Mouse (Mus musculus) small intestine, adult 10 weeks (tissue): Measurements from ENCODE around the gene Trim43c. TPM values are rescaled to one million over a fixed set of nuclear protein-coding genes. Genes with fewer than 3 reads are reported as not detected.

Source experiments
- polyA plus RNA-seq: library from polyadenylated mRNA; stranded (reverse); fragments of 350-450 nt; fragmentation: Illumina TruSeq; extraction: RNeasy Lipid Tissue Mini Kit (QIAGEN cat#74804); gene quantifications from one replicate; pipeline ENCODE4 v1.2.3, GENCODE M21; 2014; ENCODE audit warnings: low replicate concordance

Trim43c gene
- not detected for polyA plus RNA-seq

GRCm38 (mm10) chr9:88838864-88839263 is at the start of gene Trim43c:
Gene Trim43c (plus strand): TSS chr9:88839164.

Other genes with a start within 250 kb of the Trim43c start
- 44.0 TPM for gene Mthfsl, start 118.9 kb upstream of the Trim43c start, polyA plus RNA-seq
- gene Bcl2a1d, start 107.2 kb upstream of the Trim43c start, polyA plus RNA-seq: 13.6 TPM
- 11.1 TPM for gene Bcl2a1a, start 117.7 kb downstream of the Trim43c start, polyA plus RNA-seq